Mouse (Mus musculus) lung, postnatal 4 days (tissue): ENCODE data around the gene Hist1h3i.
"Not testable (repeated sequence)": the region's sequence is repeated elsewhere in the genome, so short reads cannot be mapped to it uniquely, and the experiment has no call there.

Source experiments
- DNase-seq, 2 experiments: peaks; one replicate each; pipeline ENCODE4 v3.0.0; 2021

The Hist1h3i gene

GRCm38 (mm10) chr13:21783255-21783617 is at the start of gene Hist1h3i:
TSS of gene Hist1h3i (minus strand) at chr13:21783370.
- peak; percentile 54 to 62 for DNase-seq

GRCm38 (mm10) chr13:21831418-21832394 is 48.5 kb upstream of the Hist1h3i start, which contains the start of gene Hist1h4n:
TSS of gene Hist1h4n (minus strand) at chr13:21832196.
- DNase-seq: peak; percentile 41 to 47

- no peak for DNase-seq
Observed at GRCm38 (mm10) chr13:21830344-21830743, 47.2 kb upstream of the Hist1h3i start.

GRCm38 (mm10) chr13:21828511-21828910 is 45.3 kb upstream of the Hist1h3i start:
- DNase-seq: no peak

GRCm38 (mm10) chr13:21820082-21820890 is 37.1 kb upstream of the Hist1h3i start:
- DNase-seq: not testable (repeated sequence)

- DNase-seq: peak in 1 of 2 experiments; percentile 22
Observed at GRCm38 (mm10) chr13:21812092-21812491, 28.9 kb upstream of the Hist1h3i start.

GRCm38 (mm10) chr13:21811539-21811938 is 28.4 kb upstream of the Hist1h3i start, which contains the start of gene Hist1h4m:
TSS of gene Hist1h4m (plus strand) at chr13:21811746.
- DNase-seq: peak; percentile 52 to 62

- not testable (repeated sequence) for DNase-seq
Observed at GRCm38 (mm10) chr13:21811074-21811473, 27.9 kb upstream of the Hist1h3i start.

GRCm38 (mm10) chr13:21810073-21810472 is 26.9 kb upstream of the Hist1h3i start, which contains the start of the genes Hist1h2bq and Hist1h2ao:
TSS of gene Hist1h2bq (minus strand) at chr13:21810197.
TSS of gene Hist1h2ao (plus strand) at chr13:21810465.
- DNase-seq: not testable (repeated sequence)

GRCm38 (mm10) chr13:21803058-21803457 is 19.9 kb upstream of the Hist1h3i start:
- not testable (repeated sequence) for DNase-seq

GRCm38 (mm10) chr13:21797163-21797562 is 14.0 kb upstream of the Hist1h3i start:
- DNase-seq: not testable (repeated sequence)

- no peak for DNase-seq
Observed at GRCm38 (mm10) chr13:21795584-21795983, 12.4 kb upstream of the Hist1h3i start.

GRCm38 (mm10) chr13:21790601-21791283 is 7.6 kb upstream of the Hist1h3i start:
- no peak for DNase-seq

GRCm38 (mm10) chr13:21789925-21790324 is 6.8 kb upstream of the Hist1h3i start:
- no peak for DNase-seq

- no peak for DNase-seq
Observed at GRCm38 (mm10) chr13:21787760-21788593, 4.8 kb upstream of the Hist1h3i start.

- DNase-seq: peak; percentile 90
Observed at GRCm38 (mm10) chr13:21786899-21787629, 3.9 kb upstream of the Hist1h3i start, which contains the start of the genes Hist1h2an and Hist1h2bp. TSS of gene Hist1h2an (minus strand) at chr13:21787218. TSS of gene Hist1h2bp (plus strand) at chr13:21787461.

GRCm38 (mm10) chr13:21786189-21786898 is 3.2 kb upstream of the Hist1h3i start:
- no peak for DNase-seq

GRCm38 (mm10) chr13:21784311-21784710 is 1.1 kb upstream of the Hist1h3i start:
- DNase-seq: no peak

GRCm38 (mm10) chr13:21783734-21784161 is 578 bp upstream of the Hist1h3i start:
- peak in 1 of 2 experiments; percentile 20 for DNase-seq
